Mouse (Mus musculus) Patski (cell line): ENCODE measurements at regions not wholly inside any gene's neighbourhood (a gene's known extent, or its start where the extent isn't known, plus 50 kb on each side); places are given as distances from the start of the nearest gene placed in this dataset.

Experiments
- ATAC-seq: fragments of 100-300 bp; one replicate; pipeline ENCODE4 v1.8.0; 2021
- CTCF ChIA-PET: fragments of 350-600 bp; sonication (Branson Sonifier 250); formaldehyde crosslinking; loops from one replicate; lab custom pipeline; 2022; ENCODE audit warnings: inconsistent platforms; lab: Charles Lee
- POLR2A ChIA-PET: fragments of 350-600 bp; sonication (Branson Sonifier 250); formaldehyde crosslinking; loops from one replicate; lab custom pipeline; 2022; ENCODE audit warnings: antibody characterized with exemption, inconsistent platforms; lab: Charles Lee
- DNase-seq: peaks from one replicate; pipeline ENCODE4 v3.0.0-alpha.2; 2011; ENCODE audit warnings: low read depth, low spot score
- H3K27me3 ChIP-seq: fragments of 371-371 bp; one replicate; pipeline ENCODE4 v1.5.1; 2021
- CTCF ChIP-seq: fragments of 100-300 bp; IDR thresholded peaks from one replicate; pipeline ENCODE4 v1.5.1; 2021
- in situ Hi-C: fragments of 300-500 bp; cut with MboI; formaldehyde crosslinking; loops from 3 replicates; pipeline ENCODE4 v1.11.1; 2018; ENCODE audit warnings: low pct_unique_long_range_greater_than_20kb, mixed read lengths

GRCm38 (mm10) chr10:68943239-68943638 lies 208.0 kb upstream of the Rhobtb1 start:
- CTCF ChIA-PET = no interaction called here
- POLR2A ChIA-PET = interaction anchor here (0.6 to 0.9 kb wide), 2 partner anchors 18 to 31 kb away, joined by 3 to 6 read pairs; no protein-coding TSS in a partner anchor
- peaks cover 7% of the 10 kb centered on the region for H3K27me3 ChIP-seq
- in situ Hi-C loops = no loop called here
- DNase-seq = no peak
- ATAC-seq = no peak
- TF ChIP-seq CTCF = no peak

GRCm38 (mm10) chr10:68956539-68956938 lies 194.7 kb upstream of the Rhobtb1 start:
- ChIA-PET POLR2A (no interaction called here), CTCF (no interaction called here)
- no peak for TF ChIP-seq CTCF
- in situ Hi-C loops = no loop called here
- H3K27me3 ChIP-seq = no peaks in the 10 kb centered on the region
- no peak for DNase-seq
- no peak for ATAC-seq

GRCm38 (mm10) chr10:68961376-68961775 lies 189.9 kb upstream of the Rhobtb1 start:
- H3K27me3 ChIP-seq = no peaks in the 10 kb centered on the region
- in situ Hi-C loops = no loop called here
- ATAC-seq (no peak), DNase-seq (no peak)
- ChIA-PET POLR2A (no interaction called here), CTCF (interaction anchor here (1.3 kb wide), 1 partner anchor 36 kb away, joined by 3 read pairs; no protein-coding TSS in a partner anchor)
- no peak for TF ChIP-seq CTCF

- in situ Hi-C loops = no loop called here
- no peak for ATAC-seq
- ChIA-PET CTCF (interaction anchor here (1.0 kb wide), 1 partner anchor 29 kb away, joined by 3 read pairs; no protein-coding TSS in a partner anchor), POLR2A (no interaction called here)
- no peak for TF ChIP-seq CTCF
- DNase-seq = no peak
- H3K27me3 ChIP-seq = no peaks in the 10 kb centered on the region
Measured at GRCm38 (mm10) chr10:68963090-68963489, 188.1 kb upstream of the Rhobtb1 start.

GRCm38 (mm10) chr10:68965271-68965670 lies 186.0 kb upstream of the Rhobtb1 start:
- in situ Hi-C loops = no loop called here
- no peak for DNase-seq
- CTCF ChIA-PET = no interaction called here

GRCm38 (mm10) chr10:68967976-68968968 lies 183.0 kb upstream of the Rhobtb1 start:
- DNase-seq (no peak), ATAC-seq (no peak)
- in situ Hi-C loops = no loop called here
- POLR2A ChIA-PET = no interaction called here
- no peak for TF ChIP-seq CTCF
- no peaks in the 10 kb centered on the region for H3K27me3 ChIP-seq
- CTCF ChIA-PET = interaction anchor here (0.7 kb wide), 1 partner anchor 9 kb away, joined by 3 read pairs; no protein-coding TSS in a partner anchor

More at GRCm38 (mm10) chr10:68965271-68965670, 186.0 kb upstream of the Rhobtb1 start:
- no peaks in the 10 kb centered on the region for H3K27me3 ChIP-seq
- no peak for ATAC-seq
- no peak for TF ChIP-seq CTCF
- POLR2A ChIA-PET = no interaction called here

- DNase-seq (no peak), ATAC-seq (no peak)
- ChIA-PET CTCF (no interaction called here), POLR2A (no interaction called here)
- no peak for TF ChIP-seq CTCF
- H3K27me3 ChIP-seq = no peaks in the 10 kb centered on the region
- in situ Hi-C loops = no loop called here
Measured at GRCm38 (mm10) chr10:68970521-68970920, 180.7 kb upstream of the Rhobtb1 start.

- DNase-seq (no peak), ATAC-seq (no peak)
- no peak for TF ChIP-seq CTCF
- in situ Hi-C loops = no loop called here
- ChIA-PET CTCF (no interaction called here), POLR2A (no interaction called here)
- no peaks in the 10 kb centered on the region for H3K27me3 ChIP-seq
Measured at GRCm38 (mm10) chr10:68974771-68975170, 176.5 kb upstream of the Rhobtb1 start.

GRCm38 (mm10) chr10:68976443-68977025 lies 174.7 kb upstream of the Rhobtb1 start:
- DNase-seq = peak; percentile 93
- peak; percentile 91 for ATAC-seq
- TF ChIP-seq CTCF = no peak

GRCm38 (mm10) chr10:68978115-68978514 lies 173.1 kb upstream of the Rhobtb1 start:
- POLR2A ChIA-PET = no interaction called here
- DNase-seq (no peak), ATAC-seq (no peak)
- peak; percentile 66 for TF ChIP-seq CTCF
- in situ Hi-C loops = no loop called here
- no peaks in the 10 kb centered on the region for H3K27me3 ChIP-seq
- CTCF ChIA-PET = interaction anchor here (3.1 kb wide), 1 partner anchor 75 kb away, joined by 15 read pairs; no protein-coding TSS in a partner anchor

More at GRCm38 (mm10) chr10:68976443-68977025, 174.7 kb upstream of the Rhobtb1 start:
- ChIA-PET CTCF (interaction anchor here (0.7 to 3.1 kb wide), 6 partner anchors 8 to 511 kb away, joined by 3 to 15 read pairs (median 4); no protein-coding TSS in a partner anchor), POLR2A (no interaction called here)
- H3K27me3 ChIP-seq = no peaks in the 10 kb centered on the region
- in situ Hi-C loops = no loop called here
